Mouse (Mus musculus): ENCODE data around the gene Ccdc92. TPM values are rescaled to one million over a fixed set of nuclear protein-coding genes. Genes with fewer than 3 reads are reported as not detected.

Ccdc92 gene
- polyA plus RNA-seq, 1 experiment = 5.3 TPM

- DNase-seq (ENCODE audit: low spot score) = no peak
Observed at GRCm38 (mm10) chr5:124854202-124854601, 8.0 kb downstream of the Ccdc92 start.

GRCm38 (mm10) chr5:124853079-124853478, 9.1 kb downstream of the Ccdc92 start:
- DNase-seq (ENCODE audit: low spot score) = no peak

GRCm38 (mm10) chr5:124852294-124852693, 9.9 kb downstream of the Ccdc92 start:
- DNase-seq (ENCODE audit: low spot score) = no peak

GRCm38 (mm10) chr5:124851572-124851971, 10.7 kb downstream of the Ccdc92 start:
- DNase-seq (ENCODE audit: low spot score) = no peak

GRCm38 (mm10) chr5:124848994-124849393, 13.2 kb downstream of the Ccdc92 start:
- DNase-seq (ENCODE audit: low spot score) = no peak

- DNase-seq (ENCODE audit: low spot score) = no peak
Observed at GRCm38 (mm10) chr5:124847014-124847413, 15.2 kb downstream of the Ccdc92 start.

- no peak for DNase-seq (ENCODE audit: low spot score)
Observed at GRCm38 (mm10) chr5:124844929-124845328, 17.3 kb downstream of the Ccdc92 start.

DNA sequence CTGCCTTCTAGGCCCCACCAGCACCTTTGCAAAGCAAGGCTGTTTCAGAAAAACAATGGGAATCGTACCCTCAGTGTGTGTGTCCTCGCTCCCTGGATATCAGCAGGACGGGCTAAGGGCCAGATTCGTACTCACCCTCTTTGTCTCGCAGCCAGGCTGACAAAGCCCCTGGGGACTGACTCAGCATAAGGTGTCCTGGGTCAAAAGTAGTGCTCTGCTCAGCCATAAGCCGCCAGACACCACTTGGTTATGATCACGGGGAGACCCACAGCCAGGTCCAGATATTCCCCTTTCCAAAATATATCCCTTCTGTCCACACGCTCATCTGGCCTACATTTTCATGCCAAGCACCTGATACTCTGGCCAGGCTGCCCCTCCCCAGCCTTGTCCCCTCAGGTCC, 18.8 kb downstream of the Ccdc92 start:
- DNase-seq (ENCODE audit: low spot score) = no peak

DNA sequence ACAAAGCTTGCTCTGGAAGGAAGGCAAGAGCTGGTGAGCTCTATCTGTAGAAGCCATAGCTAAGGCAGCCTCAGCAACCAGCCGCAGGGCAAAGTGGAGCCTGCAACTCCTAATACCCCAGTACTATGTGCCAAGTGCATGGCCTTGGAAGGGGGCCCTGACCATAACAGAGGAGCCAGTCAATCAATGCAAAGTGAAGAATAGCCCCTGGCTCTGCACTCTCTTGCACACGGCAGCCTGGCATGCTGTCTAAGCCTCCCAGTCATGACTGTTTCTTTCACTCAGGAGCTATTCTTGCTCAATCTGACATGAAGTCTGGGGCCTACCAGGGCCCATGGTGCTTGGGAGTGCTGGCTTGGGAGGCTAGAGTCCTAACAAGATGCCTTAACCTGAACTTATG, 21.6 kb downstream of the Ccdc92 start:
- no peak for DNase-seq (ENCODE audit: low spot score)

DNA sequence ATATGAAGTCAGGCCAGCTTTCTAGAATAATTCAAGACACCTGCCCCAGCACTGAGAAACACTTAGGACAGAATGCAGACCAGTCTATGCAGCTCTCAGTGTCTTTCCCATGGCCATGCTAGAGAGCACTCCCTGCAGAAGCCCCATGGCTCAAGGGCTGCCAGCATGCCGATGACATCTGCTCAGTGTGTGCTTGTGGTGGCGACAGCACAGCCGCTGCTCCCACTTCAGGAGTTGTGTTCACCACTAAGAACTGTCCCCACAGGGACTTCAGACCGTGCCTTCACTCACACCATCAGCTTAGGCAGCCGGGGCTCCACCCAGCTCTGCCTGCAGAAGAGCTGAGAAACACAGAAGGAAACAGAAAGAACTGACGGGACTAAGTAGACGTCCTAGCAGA, 22.0 kb downstream of the Ccdc92 start:
- DNase-seq (ENCODE audit: low spot score) = no peak

- DNase-seq (ENCODE audit: low spot score) = no peak
Observed at GRCm38 (mm10) chr5:124836621-124837020, 25.6 kb downstream of the Ccdc92 start.

- no peak for DNase-seq (ENCODE audit: low spot score)
Observed at GRCm38 (mm10) chr5:124836075-124836474, 26.1 kb downstream of the Ccdc92 start.

- DNase-seq (ENCODE audit: low spot score) = no peak
Observed at GRCm38 (mm10) chr5:124835218-124835617, 27.0 kb downstream of the Ccdc92 start.

DNA sequence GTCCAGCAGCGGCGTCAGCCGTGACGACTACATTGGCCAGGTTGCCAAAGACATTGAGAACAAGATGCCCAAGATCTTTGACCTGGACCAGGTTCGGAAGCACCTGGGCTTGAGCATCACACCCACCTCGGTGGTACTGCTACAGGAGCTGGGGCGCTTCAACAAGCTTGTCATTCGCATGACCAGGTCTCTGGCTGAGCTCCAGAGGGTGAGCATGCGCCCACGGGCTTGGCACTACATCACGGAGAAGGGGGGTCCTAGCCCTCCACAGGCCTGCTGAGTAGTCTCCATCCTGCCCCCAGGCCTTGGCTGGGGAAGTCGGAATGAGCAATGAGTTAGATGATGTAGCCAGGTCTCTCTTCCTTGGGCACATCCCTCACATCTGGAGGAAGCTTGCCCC, 31.9 kb downstream of the Ccdc92 start:
- no peak for DNase-seq (ENCODE audit: low spot score)

DNA sequence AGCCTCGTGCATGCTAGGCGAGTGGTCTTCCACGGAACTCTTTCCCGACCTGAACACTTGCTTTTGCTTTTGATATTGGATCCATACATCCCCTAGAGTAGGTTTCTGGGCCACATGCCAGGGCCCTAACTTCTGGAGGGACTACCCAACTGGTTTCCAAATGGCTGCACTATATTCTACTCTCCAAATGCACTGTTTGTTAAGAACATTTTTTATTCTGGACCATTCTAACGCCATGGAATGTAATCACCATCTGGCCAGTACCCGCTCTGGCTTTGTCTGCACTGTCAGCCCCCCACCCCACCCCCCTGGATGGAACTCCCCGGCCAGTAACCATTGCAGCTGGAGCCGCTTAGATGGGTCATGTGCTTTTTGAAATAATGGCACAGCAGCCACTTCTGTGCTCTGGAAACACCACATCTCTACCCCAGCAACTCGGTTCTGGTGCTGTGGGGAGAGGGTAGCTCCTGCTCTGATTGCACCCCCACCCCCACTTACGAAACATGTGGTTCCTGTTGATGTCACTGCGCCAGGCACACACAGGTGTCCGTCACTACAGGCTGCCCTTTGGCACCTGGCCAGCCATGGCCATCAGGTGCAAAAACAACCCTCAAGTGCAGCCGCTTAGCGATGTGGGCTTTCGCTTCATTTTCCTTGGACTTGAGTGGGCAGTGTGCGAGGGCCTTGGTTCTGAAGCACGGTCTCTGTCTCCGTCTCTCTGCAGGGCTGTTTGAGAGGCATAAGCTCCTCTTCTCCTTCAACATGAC, 39.9 kb downstream of the Ccdc92 start:
- no peak for DNase-seq (ENCODE audit: low spot score)

GRCm38 (mm10) chr5:124817050-124817449, 45.2 kb downstream of the Ccdc92 start:
- DNase-seq (ENCODE audit: low spot score) = no peak

DNA sequence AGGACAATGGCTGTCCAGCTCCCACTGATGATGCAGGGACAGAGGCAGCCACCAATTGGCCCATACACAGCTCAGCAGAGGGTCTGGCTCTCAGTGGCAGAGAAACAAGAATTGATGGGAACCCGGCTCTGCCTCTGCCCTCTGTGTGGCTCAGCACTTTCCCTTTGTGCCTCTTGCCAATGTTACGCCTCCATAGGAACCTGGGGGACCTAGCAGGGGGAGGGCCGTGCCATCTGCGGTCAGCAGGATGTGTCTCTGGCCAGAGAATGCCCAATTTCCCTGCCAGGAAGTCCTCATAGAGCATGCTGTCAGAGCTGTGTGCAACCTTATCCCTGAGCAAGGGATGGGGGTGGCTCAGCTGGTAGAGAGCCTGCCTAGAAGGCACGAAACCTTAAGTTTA, 47.4 kb downstream of the Ccdc92 start:
- no peak for DNase-seq (ENCODE audit: low spot score)

- DNase-seq (ENCODE audit: low spot score) = no peak
Observed at GRCm38 (mm10) chr5:124812466-124812865, 49.8 kb downstream of the Ccdc92 start.

DNA sequence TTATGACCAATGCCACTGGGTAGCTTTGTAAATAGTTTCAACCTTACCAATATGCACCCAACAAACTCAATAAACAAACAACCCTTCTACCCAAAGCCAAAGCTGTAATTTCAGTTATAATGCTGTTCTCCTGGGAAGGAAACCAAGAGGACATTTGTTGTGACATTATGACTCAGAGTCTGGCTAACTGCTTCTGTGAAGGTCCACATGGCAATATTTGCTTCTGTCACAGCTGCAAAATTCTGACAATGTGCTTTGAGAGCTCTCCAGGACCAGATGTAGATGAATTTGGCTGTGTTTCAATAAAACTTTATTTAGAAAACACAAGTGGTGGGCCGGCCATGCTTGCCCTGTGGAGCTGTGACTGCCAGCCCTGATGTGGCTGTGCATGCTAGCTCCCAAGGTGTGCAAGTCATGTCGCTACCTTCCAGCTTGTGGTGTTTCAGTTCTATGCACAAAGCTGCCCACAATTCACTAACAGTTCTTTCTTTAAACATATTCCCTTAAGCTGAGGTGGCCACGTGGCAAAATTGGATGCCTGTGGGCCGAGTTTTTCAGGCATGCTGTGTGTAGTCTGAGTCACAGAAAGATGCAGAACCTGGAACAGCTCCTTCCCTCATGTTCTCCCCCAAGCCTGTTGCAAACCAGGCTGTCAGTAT, 52.4 kb downstream of the Ccdc92 start:
- no peak for DNase-seq (ENCODE audit: low spot score)

DNA sequence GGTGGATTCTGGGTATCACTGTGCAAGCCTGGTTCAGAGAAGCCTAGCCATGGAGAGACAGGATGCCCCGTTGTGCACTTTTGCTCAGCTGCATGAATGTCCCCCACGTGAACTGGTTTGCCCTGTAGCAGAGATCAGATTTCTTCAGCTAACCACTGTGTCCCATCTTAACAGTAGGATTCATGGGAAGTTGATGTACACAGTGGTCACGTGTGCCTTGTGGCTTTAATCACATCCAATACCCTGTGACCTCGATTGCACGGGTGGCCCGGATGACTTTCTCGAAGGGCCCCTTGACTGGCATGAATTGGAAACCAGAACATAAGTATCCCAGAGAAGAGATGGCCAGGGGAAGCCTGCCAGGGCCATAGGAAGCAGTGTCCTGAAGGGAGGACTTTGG, 70.1 kb downstream of the Ccdc92 start:
- DNase-seq (ENCODE audit: low spot score) = no peak

- no peak for DNase-seq (ENCODE audit: low spot score)
Observed at GRCm38 (mm10) chr5:124785650-124786049, 76.6 kb downstream of the Ccdc92 start.
